Mouse (Mus musculus) cerebellum, postnatal 10 days (tissue): ENCODE measurements around the gene Nhlrc3.

Experiments
- DNase-seq, 2 experiments: peaks; one replicate each; pipeline ENCODE4 v3.0.0; 2021; ENCODE audit warnings: mixed read lengths in 2 of 2

Gene Nhlrc3

GRCm38 (mm10) chr3:53454005-53454404 is 9.1 kb downstream of the Nhlrc3 start:
- DNase-seq: no peak

GRCm38 (mm10) chr3:53453346-53453745 is 9.8 kb downstream of the Nhlrc3 start:
- no peak for DNase-seq

- peak in 1 of 2 experiments; percentile 0 for DNase-seq
Observed at GRCm38 (mm10) chr3:53452351-53452750, 10.8 kb downstream of the Nhlrc3 start.

- DNase-seq: peak; percentile 57 to 62
Observed at GRCm38 (mm10) chr3:53450666-53451065, 12.5 kb downstream of the Nhlrc3 start.

- DNase-seq: peak; percentile 72 to 87
Observed at GRCm38 (mm10) chr3:53448208-53448607, 14.9 kb downstream of the Nhlrc3 start.

GRCm38 (mm10) chr3:53446801-53447200 is 16.3 kb downstream of the Nhlrc3 start:
- DNase-seq: no peak

- no peak for DNase-seq
Observed at GRCm38 (mm10) chr3:53445540-53445939, 17.6 kb downstream of the Nhlrc3 start.

- DNase-seq: no peak
Observed at GRCm38 (mm10) chr3:53436550-53436949, 26.6 kb downstream of the Nhlrc3 start.

GRCm38 (mm10) chr3:53434610-53435009 is 28.5 kb downstream of the Nhlrc3 start:
- DNase-seq: no peak

GRCm38 (mm10) chr3:53423576-53423975 is 39.6 kb downstream of the Nhlrc3 start:
- DNase-seq: peak; percentile 40 to 42

- DNase-seq: no peak
Observed at GRCm38 (mm10) chr3:53422691-53423090, 40.4 kb downstream of the Nhlrc3 start.

- DNase-seq: no peak
Observed at GRCm38 (mm10) chr3:53421656-53422055, 41.5 kb downstream of the Nhlrc3 start.

GRCm38 (mm10) chr3:53417701-53418100 is 45.4 kb downstream of the Nhlrc3 start:
- DNase-seq: peak; percentile 51 to 61

- DNase-seq: peak; percentile 75 to 76
Observed at GRCm38 (mm10) chr3:53416036-53416506, 47.1 kb downstream of the Nhlrc3 start.

GRCm38 (mm10) chr3:53413959-53414358 is 49.2 kb downstream of the Nhlrc3 start:
- DNase-seq: peak in 1 of 2 experiments; percentile 19

GRCm38 (mm10) chr3:53413465-53413864 is 49.7 kb downstream of the Nhlrc3 start:
- DNase-seq: no peak

- no peak for DNase-seq
Observed at GRCm38 (mm10) chr3:53412259-53412658, 50.9 kb downstream of the Nhlrc3 start.

GRCm38 (mm10) chr3:53410031-53410430 is 53.1 kb downstream of the Nhlrc3 start:
- peak; percentile 34 to 42 for DNase-seq

GRCm38 (mm10) chr3:53407145-53407544 is 56.0 kb downstream of the Nhlrc3 start:
- DNase-seq: no peak
